Mouse (Mus musculus) layer of hippocampus, adult 9-11 months (tissue): ENCODE data around the gene Lgals1.
A peak's percentile ranks its signal among the peaks of the same experiment; 100 is the strongest.
"Not testable (repeated sequence)": the region's sequence is repeated elsewhere in the genome, so short reads cannot be mapped to it uniquely, and the experiment has no call there.

Source experiments
- DNase-seq: peaks from one replicate; pipeline ENCODE4 v3.0.0; 2022

Gene Lgals1

DNA sequence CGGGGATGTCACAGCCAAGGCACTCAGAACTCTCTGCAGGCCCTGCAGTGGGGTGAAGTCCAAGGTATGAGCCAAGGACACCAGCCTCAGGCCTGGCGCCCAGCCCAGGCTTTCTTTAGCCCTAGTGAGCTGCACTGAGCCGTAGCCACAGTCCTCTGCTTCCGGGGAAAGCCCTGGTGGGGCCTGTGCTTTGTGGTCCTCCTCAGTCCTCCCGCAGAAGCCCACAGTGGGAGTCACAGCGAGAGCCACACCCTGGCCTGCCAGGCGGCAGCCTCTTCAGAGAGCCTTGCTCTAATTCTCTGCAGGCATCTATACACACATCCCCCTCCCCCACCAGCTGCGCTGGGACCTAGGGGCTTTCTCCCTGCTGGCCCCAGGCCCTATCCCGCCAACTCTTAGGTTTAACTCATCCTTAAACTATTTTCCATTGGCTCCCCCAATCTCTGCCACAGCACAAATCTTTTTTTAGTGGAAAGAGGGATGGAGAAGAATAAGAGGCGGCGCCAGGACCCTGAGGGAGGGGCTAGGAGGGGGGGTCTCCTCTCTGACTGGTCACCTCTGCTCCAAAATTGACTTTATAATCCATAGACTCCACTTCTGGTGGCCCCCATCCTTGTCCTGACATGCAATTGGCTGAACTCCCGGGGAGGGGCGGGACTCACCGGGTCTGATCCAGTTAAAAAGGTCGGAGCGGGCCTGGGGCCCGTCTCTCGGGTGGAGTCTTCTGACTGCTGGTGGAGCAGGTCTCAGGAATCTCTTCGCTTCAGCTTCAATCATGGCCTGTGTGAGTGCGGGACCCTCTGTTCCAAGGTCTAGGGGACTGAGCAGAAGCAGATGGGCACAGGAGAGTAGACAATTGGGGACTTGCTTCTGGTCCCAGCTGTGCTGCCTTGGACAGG, at the start of gene Lgals1:
Gene Lgals1, plus strand, starts transcription at position 705 of the 899 bp plus-strand sequence.
- peak; percentile 57 for DNase-seq

DNA sequence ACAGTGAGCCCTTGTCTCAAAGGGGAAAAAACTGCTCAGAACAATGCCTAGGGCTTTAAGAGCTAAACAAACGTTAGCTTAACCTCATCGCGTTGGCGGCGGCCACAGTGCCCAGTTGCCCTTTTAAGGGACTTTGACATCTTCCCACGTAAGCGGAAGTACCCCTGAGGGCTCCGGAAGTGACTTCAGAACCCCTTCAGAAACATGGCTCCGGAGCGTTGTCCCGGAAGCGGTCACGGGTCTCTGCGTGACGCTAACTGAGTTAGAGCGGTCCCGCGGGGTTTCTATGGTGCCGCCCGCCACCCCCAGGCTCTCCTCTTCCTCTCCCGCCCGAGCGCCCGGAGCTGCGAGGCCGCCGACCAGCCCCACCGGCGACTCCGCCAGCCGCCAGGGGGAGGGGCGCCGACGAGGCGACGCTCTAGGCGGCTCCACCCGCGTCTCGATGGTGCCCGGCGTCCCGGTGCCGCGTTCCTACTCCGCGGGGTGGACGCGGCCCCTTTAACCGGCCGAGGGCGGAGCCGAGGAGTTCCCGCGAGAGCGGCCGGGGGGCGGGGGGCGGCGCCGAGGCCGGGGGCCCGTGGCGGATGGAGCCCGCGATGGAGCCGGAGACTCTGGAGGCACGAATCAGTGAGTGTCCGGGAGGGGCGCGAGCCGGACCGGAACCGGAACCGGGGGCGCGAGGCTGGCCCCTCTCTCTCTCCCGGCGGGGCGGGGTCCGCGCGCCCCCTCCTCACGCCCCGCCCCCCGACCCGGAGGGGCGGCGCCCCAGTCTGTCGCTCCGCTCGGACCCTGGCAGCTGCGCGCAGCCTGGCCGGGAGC, 49.3 kb upstream of the Lgals1 start, which contains the start of gene Gga1:
Gene Gga1, plus strand, starts transcription at position 200 of the 819 bp plus-strand sequence.
- peak; percentile 97 for DNase-seq

DNA sequence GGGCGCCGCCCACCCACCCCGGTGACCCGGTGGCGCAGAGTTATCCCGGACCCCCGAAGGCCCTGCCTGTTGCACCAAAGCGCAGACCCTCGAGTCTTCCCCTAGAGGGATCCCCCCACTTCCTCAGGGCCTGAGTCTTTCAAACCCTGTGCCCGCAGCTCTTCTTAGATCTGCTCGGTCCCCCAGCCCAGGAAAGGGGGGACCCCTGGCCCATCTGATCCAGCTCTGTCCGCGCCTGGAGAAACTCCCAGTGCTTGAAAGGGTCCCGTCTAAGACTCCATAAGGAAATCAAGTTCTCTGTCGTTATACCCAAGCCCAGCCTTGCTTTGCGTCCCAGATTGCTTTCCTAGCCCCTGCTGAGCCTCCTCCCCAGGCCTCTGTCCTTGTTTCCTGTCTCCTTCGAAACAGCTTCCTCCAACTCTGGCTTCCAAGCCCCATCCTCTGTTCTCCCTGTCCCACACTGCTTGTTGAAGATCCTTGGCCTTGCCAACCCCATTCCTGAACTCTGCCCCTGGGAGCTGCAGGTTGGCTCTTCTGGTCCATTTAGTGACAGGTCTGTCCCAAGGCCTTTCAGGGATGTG, 48.6 kb upstream of the Lgals1 start:
- DNase-seq = no peak

DNA sequence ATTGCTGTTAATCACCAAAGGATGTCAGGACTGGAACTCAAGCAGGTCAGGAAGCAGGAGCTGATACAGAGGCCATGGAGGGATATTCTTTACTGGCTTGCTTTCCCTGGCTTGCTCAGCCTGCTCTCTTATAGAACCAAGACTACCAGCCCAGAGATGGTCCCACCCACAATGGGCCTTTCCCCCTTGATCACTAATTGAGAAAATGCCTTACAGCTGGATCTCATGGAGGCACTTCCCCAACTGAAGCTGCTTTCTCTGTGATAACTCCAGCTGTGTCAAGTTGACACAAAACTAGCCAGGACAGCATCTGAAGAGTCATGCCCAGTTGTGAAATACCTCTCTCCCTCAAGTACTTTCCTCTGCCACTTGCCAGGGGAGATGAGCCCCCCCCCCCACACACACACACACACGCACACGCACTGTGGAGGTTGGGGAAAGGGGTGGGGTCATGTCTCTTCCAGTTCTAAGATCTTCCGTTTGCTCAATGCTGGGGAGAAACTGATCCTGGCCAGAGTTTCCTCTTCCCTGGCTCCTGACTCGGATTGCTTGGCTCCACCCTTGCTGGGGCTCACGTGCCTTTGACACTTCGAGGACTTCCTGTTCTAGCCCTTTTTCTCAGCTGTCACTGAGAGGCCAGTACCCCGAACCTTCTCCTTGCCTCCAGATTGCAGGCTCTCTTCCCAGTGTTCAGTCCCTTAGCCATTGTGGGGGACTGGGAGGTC, 47.6 kb upstream of the Lgals1 start:
- DNase-seq = not testable (repeated sequence)

DNA sequence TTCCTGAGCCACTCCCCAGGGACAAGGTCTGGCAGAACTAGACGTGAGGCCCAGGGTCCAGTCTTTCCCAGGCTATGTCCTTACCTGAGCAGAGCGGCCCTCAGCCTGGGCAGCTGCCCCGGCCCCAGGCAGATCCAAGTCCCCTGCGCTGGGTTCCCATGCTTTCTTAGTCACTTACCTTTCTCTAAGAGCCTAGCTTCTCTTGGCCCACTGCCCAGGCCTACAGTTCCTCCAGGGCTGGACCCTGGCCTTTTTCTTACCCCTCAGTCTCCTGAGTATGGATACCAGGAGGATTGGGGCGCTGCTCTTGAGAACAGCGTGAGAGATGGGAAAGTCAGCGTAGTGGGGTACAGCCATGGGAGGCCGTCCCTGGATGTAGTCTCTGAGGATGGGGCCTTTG, 46.1 kb upstream of the Lgals1 start:
- no peak for DNase-seq

DNA sequence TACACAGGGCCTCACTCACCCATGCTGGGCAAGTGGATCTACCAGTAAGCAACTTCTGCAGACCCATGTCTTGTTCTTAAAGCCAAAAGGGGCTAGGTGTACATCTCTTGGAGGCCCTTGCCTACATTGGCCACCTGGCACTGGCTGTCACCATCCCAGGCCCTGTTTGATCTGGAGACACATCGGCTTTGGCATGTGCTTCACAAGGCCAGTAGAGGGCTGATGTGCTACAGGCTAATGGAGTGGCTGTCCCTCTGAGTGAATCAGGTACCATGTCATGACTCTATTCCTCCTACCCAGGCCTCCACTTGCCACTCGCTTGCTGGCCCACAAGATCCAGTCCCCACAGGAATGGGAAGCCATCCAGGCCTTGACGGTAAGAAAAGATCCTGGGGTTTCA, 44.7 kb upstream of the Lgals1 start:
- DNase-seq = no peak

DNA sequence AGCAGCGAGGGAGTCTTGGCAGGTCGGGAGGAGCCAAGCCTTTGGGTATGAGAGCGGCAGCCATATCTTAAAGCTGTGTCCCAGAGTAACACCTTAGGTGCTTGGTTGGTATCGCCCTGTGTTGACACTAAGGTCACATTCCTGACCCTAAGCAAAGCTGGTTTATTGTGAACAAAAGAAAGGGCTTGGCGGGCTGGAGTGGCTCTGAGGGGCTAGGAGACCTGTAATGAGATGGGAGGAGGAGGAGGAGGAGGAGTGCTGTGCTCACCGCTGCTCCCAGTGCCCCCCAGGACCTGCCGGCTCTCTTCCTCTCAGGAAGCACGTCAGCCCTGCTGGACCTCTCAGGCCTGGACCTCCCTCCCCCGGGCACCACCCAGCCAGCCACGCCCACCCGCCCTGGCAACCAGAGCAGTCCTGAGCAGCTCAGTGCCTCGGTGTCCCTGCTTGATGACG, 37.1 kb upstream of the Lgals1 start:
- DNase-seq = no peak

DNA sequence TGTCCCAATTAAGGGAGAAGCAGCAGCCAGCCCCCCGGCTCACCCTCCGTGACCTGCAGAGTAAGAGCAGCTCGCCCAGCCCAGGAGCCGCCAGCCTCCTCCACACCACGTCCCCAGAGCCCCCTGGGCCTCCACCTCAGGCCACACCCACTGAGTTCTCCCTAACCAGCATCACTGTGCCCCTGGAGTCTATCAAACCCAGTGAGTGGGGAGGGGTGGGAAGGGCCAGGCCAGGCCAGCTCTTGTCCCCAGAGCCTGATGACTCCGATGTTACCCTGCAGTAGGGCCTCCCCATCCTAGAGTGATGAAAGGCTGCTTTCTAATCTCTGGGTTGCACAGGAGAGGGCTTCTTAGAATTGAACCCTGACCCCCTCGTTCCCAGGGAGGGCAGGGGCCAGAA, 34.1 kb upstream of the Lgals1 start:
- DNase-seq = no peak

DNA sequence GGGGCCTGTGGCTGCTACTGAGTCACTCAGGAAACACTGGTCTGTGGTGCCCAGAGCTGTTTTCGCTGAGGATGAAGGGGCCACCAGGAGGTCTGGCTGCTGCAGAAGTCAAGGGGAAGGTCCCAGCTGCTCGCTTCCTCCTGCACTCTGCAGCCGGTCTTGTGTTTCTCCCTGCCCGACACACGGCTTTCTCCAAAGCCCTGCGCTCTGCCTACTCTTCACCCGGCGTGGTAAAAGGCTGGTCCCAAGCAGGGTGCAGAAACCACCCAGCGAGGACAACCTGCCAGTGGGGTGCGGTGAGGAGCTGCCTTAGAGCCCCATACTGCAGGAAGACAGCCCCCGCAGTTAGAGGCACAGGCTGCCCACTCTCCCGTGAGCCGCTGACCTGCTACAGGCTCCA, 31.8 kb upstream of the Lgals1 start:
- DNase-seq = no peak

DNA sequence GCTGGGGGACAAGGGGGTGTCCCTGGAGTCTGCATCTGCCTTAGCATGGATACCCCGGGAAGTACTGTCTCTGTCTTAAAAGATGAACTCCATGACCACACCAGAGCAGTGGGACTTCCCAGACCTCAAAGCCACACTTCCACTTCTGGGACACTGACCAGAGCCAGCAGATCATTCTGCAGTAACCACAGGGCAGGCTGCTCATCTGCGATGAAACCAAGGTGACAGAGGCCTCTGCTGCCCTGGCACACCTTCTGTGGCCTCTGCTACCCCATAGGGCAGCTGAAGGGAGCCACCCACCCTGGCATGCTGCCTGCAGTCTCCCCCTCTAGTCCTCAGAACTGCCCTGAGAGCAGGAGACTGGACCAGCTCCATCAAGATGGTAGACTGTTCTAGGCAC, 30.8 kb upstream of the Lgals1 start:
- DNase-seq = no peak

DNA sequence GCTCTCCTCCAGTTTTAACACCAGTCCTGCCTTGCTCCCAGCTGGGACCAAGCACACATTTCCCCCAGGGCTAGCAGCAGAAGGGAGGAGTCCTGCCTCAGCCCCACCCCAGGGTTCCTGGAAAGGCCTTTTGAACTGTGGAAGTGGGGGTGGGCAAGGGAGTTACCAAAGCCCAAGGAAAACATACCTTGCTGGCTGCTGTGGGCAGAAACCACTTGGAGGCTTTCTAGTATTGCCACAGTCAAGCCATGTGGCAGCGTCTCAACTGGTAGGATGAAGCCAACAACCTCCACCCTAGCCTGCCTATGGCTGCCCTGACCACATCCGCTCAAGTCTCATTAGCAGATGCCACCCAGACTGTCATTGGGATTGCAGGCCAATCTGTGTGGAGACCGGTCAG, 30.4 kb upstream of the Lgals1 start:
- DNase-seq = no peak

DNA sequence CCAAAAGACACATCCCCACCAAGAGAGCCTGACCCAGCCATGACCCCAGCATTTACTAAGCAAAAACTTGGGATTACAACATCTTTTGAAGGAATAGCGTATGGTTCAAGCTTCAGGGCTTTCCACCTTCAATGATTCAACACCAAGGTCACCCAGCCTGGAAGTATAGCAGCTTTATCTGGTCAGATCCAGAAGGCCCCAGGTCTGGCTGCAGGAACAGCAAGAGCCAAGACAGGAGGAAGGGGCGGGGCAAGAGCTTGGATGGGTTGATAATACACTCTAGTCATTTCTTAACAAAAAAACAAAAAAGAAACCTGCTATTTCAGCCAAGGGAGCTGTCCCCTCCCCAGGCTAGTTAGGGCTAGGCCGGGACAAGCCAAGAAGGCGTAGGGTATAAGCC, 29.0 kb upstream of the Lgals1 start:
- no peak for DNase-seq

DNA sequence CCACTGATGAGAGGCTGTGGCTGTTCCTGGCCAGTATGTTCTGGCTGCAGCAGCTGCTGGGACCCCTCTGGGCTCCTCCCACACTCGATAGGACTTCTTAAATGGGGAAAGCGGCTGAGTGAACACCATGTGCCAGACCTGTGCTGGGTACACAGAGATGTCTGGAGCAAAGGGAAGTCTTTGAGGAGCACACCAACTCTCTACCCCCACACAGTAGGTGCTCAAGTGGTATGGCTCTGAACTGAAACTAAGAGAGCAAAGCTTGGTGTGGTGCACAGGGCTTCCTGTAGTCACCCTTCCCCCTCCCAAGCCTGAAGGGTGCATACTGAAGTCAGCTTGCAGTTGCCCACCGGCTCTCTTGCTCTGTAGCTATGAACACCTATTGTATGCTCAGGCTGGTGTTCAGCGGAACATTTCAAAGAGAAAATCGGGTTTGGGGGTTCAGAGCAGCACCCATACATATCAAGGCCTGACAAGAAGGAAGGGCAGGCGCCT, 28.0 kb upstream of the Lgals1 start:
- no peak for DNase-seq

DNA sequence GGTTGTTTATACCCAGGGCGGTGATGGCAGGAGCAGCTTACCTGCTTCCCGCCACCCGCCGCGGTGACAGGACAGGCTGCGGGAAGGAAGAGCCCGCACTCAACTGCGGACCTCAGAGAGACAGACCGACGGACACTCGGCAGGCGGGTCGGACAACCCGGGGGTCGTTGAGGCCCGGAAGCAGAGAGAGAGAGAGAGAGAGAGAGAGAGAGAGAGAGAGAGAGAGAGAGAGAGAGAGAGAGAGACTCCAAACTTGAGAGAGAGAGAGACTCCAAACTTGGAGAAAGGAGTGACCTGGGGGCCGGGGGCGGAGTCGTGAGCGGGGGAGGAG, 27.2 kb upstream of the Lgals1 start, which contains the start of gene Gm49510:
Gene Gm49510, plus strand, starts transcription at position 259 of the 331 bp plus-strand sequence.
- DNase-seq = no peak

DNA sequence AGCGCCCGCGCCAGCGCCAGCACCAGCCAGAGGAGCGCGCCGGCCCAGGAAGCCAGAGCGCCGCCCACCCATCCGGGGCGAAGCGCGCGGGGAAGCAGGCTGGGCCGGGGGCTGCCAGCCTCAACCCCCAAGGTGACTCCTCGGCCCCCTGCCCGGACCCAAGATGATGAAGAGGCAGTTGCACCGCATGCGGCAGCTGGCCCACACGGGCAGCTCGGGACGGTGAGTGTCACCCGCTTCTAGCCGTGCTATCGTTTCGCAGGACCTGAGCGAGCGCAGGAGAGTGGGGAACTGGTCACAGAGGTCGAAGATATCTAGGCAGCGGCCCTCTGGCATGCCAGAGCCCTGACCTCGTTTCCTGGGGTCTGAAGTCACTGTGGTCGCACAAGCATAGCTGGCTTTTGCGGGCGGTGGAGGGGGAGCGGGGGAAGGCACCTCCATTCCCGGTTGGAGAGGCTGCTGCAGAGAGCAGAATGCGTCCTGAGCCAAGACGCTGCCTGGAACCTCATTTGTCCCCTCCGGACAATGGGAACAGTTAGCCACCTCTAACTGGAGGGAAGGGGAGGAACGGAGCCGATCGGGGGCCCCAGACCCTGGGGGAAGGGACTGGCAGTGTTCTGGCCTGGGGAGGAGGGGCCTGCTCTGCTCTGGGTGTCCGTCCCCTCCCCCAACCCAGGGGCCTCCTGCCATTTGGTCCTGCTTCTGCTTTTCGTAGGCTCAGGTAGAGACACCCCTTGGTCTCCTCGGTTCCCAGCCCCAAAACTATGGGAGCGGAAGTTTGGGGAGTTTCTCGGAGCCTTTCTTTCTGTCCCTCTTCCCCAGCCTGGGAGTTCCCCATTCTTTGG, 26.6 kb upstream of the Lgals1 start, which contains the start of gene Sh3bp1:
Gene Sh3bp1, plus strand, starts transcription at position 29 of the 845 bp plus-strand sequence.
- DNase-seq = no peak

DNA sequence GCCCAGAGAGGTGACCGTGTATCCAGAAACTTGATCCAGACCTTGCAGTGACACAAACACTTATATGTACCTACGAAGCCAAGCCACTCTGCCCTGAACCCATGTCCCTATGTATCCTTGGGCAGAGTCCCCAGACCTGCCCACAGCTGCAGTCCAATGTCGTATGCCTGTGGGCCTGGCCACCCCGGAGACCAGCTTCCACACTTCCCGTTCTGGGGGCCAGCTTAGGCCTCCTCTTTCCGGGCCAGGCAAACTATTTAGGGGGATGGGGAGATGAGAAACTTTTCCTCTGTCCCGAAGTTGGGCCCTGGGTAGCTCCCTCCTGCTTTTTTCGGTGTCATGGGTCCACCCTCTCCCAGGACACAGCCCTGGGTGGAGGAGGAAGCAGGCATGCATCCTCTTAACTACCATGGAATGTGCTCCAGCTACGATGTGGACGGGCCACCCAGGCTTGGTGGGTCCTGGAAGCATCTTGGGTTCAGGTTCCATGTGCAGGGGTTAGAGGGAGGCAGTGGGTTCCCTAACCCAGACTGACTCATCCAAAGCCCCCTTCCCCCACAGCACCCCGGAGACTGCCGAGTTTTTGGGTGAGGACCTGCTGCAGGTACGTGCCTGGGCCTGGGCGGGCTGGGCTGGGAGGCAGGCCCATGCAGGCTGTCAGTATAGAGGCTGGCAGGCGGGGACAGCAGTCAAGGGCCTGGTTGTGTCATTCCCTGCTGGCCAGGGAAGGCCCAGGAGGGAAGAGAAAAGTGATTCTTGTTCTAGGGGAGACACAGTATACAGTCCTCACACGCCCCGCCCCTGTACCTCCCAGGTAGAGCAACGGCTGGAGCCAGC, 25.7 kb upstream of the Lgals1 start:
- no peak for DNase-seq

DNA sequence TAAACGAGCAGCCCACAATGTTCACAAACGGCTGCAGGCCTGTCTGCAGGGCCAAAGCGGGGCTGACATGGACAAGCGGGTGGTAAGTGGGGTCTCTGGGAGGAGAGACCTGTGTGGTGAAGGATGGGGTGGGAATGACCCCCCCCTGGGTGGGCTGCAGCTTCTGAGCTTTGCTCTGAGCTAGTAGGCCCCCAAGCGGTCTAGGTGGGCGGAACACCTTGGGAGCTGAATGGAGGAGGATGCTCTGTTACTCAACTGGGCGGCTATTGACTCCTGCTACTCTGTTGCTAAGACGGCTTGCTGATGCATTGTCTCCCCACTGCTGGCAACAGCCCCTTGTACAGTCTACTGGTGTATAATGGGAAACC, 25.1 kb upstream of the Lgals1 start:
- DNase-seq = no peak

DNA sequence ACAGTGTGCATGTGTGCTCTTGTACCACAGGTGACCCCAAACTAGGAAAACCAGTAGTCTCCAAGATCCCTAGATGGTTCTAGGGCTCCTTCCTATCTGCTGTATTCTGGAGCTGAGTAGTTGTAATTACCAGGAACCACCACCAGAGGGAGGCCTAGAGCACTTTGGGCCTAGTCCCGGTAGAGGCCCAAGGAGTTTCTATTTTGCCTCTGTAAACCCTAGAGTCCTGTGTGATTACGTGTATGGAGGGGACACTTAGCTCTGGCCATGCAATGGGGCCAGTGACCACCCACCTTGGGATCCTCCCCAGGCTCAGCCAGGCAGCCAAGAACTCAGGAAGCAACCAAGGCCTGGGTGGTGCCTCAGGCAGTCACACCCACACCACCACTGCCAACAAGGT, 23.3 kb upstream of the Lgals1 start:
- no peak for DNase-seq

DNA sequence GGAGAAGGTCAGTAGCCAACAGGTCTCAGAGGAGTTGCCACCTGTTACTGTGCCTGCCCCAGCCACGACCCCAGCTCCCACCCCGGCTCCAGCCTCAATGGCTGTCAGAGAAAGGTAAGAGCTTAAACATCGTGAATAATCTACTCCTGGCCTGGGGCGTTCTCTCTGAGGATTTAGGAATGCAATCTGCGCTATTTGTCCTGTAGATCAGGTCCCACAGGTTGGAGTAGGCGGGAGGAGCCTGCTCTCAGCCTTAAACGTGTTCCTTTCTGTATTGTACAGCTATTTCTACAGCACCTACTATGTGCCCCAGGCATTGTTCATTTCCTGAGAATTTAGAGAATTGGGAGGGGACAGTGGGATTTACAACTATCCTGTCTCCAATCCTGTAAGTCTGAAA, 18.1 kb upstream of the Lgals1 start:
- no peak for DNase-seq

DNA sequence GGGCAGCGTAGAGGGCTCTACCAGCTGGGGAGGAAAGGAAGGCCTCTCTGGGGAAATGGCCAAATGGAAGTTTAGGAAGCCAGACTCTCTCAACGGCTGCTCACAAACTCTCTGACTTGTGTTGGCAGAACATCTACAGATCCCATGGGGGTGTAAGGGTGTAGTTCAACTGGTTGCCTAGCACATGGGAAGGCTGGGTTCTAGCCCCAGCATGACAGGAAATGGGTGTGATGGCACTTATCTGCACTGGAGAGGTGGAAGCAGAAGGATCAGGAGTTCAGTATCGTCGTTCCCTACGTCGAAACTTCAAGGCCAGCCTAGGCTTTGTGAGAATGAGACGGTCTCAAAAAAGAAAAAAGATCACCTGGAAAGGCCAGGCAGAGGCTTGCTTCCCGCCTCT, 17.5 kb upstream of the Lgals1 start:
- DNase-seq = no peak

DNA sequence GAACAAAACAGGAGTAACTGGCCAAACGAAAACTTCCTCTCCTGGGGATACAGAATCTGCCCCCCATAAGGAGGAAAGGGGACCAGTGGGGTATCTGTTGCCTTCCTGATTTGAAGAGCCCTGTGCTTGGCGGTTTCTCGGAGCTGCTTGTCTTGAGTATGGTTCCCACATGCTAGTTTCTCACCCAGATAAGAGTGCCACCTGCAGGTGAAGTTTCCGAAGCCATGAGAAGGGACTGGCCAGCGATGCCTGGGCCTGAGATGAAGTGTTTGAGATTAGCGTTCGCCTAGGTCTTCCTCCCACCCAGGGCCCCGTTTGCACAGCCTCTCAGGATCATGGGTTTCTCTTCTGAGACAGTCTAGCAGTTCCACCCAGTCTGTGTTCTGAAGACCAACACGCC, 14.5 kb upstream of the Lgals1 start:
- no peak for DNase-seq
